Mouse (Mus musculus): ENCODE measurements at regions not wholly inside any gene's neighbourhood (a gene's known extent, or its start where the extent isn't known, plus 50 kb on each side); places are given as distances from the start of the nearest gene placed in this dataset.

DNA sequence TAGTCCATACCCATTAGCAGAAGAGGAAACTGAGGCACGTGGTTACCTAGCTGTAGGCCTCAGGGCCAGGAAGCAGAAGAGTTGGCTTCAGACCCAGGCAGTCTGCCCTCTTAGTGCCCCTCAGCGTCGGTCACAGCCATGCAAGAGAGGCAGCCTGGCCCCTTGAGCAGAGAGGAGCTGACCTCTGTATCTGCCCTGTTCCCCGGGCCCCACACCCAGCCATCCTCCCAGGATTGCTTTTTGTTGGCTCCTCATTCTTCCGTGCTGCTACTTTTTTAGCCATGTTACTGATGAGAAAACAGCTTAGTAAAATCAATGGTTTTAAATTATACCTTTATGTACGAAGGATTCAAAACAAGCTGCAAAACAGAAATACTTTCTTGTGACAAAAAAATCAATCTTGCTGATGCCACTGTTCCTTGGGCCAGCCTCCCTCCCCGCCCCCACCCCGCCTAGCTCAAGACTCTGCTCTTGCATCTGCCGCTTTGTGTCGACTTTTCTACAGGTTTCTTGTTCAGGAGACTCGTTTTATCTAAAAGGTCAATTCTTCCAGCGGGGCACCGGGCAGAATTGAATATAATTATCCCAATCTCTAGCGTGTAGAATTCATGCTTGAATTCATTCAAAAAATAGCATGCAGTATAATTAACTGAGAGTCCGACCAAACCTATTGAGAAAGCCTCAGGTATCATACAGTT is 70.8 kb downstream of the Sall1 start:
- no peak for DNase-seq (ENCODE audit: low read depth, low spot score)

DNA sequence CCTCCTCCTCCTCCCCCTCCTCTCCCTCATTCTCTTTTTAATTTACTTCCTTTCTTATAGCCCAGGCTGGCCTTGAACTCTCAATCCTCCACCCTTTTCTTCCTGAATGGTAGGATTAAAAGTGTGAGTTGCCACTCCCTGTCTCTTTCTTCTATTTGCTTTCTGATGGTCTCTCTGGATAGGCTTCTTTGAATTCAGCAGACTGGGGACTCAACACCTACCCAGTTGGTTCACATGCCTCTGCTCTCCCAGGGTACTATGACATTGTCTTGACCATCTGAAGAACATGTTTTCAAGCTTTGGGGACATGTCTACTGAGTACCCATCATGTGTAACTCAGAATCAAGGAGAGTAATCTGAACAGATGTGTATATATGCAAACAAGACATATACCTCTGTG is 85.1 kb downstream of the Sall1 start:
- DNase-seq (ENCODE audit: low read depth, low spot score): no peak

DNA sequence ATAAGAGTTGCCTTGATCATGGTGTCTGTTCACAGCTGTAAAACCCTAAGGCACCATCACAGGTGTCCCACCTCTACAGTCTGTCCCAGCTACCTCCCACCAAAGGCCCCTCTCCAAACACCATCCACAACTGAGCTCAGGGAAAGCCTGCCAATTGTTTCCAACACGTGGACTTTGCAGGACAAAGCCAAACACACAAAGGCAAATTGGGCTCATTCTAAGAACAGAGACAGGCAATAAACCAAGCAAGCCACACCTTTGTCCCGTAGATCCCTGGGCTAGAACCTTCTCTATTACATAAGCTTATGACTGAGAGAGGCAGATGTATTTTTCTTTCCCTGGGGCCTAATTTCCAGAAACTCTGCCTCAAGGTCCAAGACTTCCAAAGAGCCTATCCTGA is 90.8 kb downstream of the Sall1 start:
- no peak for DNase-seq (ENCODE audit: low read depth, low spot score)

DNA sequence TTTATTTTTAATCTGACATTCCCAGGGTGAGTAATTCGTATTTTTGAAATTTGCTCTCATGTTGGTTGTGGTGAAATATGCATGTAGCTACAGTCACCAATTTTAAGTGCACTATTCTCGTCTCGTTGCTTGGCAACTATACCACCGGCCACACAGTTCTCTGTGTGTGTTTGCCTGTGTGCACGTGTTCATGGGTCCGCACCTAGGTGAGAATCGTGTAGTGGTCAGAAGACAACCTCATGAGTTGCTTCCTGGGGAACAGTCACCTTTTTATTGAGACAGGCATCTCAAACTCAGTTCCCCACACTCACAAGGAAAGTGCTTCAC is 92.2 kb downstream of the Sall1 start:
- no peak for DNase-seq (ENCODE audit: low read depth, low spot score)

DNA sequence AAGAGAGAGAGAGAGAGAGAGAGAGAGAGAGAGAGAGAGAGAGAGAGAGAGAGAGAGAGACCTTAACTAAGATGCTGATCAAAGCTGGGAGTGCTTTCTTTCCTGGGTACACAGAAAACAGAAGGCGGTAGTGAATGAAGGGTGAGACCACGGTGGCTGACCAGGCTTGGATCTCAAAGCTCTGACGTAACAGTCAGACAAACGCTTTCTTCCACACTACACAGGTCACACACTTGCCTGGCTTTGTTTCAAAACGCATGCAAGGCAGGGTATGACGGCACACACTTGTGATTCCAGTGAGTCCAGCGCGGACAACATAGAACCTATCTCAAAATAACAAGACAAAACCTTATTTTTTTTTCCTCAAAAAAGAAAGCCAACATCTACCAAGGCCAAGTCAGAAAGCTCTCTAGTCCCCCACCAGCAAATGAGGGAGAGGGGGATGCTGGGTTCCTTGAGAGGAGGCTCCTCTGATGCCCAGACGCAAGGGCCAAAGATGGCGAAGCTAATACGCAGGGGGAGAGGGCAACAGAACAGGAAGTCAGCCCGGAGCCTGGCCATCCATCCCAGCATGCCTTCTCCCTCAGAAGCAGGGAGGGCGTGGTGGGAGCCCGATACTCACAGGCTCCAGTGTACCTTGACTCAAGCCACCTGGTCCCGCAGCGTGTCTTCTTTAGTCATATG is 92.7 kb downstream of the Sall1 start:
- DNase-seq (ENCODE audit: low read depth, low spot score): no peak

DNA sequence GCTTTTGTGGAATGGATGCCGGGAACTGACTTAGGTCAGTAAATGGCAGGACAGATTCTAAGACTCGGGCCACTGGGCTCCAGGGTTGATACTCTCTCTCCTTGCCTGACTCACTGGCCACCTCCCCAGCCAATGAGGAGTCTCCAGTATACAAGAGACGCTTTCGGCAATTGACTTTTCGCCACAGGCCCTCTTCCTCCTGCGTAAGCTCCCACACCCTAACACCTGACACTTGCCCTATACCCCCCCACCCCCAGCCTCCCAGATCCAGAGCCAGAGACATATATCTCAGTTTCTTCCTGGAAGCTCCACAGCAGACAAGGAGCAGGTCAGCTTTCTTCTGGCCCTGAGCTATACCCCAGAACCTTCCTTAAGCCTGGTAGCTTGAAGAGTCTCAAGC is 94.0 kb downstream of the Sall1 start:
- no peak for DNase-seq (ENCODE audit: low read depth, low spot score)

DNA sequence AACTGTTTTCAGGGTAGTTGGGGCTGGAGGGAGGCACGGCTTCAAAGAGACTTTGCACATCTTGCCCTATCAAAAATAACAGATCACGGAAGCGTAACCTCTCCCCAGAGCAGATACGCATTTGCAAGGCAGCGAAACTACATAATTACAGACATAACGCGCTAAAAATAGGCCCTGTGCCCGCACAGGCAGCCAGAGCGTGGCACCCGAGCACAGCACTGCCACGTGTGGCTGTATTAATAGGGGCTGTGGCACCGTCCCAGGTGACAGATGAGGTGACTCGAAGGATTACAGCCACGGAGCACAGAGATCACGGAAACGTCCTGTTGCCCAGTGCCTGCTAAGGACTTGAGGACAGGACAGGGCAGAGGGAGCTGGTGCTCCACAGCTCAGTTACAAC is 95.0 kb downstream of the Sall1 start:
- DNase-seq (ENCODE audit: low read depth, low spot score): no peak

DNA sequence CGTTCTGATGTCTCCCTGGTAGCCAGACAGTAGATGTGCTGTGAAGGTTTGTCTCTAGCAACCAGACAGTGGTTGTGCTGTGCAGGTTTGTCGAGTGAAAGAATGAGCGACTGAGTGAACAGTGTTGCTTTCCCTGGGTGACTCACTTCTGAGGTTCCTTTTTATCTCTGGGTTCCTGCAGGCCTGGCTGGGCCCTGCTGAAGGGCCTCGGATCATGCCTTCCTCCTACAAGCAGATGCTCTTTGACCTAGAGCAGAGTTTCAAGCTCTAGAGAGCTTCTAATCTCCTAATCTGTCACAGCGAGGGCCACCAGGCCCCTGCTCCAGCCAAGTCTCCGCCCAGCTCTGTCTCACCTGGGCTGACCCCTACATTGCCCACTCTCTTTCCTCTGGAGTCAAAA is 95.6 kb downstream of the Sall1 start:
- no peak for DNase-seq (ENCODE audit: low read depth, low spot score)

DNA sequence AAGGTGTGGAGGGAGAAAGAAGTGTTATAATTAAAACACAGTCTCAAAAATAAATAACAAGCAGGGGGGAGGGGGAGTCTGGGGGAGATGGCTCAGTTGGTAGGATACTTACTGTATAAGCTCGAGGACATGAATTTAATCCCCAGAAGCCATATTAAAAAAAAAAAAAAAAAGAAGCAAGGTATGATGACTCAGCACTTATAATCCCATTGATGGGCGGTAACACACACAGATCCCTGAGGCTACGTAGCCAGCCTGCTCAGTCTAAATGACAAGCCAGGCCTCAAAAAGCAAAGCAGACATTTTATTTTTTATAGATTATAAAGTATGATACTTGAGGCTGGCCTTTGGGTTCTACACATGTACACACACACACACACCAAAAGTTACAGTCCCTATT is 96.6 kb downstream of the Sall1 start:
- DNase-seq (ENCODE audit: low read depth, low spot score): no peak

DNA sequence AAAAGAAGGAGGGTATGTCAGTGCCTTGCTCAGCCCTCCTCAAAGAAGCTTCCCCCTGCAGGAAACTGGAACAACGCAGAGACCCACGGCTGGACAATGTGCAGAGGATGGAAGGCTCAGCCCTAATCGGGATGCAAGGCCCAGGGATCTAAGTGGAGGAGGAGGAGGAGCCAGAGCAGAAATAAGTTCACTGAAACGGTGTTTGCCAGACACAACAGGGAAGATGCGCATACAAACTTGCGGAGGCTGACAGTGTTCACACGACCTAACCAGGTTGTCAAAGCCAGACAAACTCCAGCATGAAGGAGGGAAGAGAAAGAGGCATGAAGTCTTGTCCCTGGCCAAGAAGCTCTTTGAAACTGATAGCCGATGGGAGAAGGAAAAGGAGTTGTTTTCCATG is 98.3 kb downstream of the Sall1 start:
- DNase-seq (ENCODE audit: low read depth, low spot score): no peak

DNA sequence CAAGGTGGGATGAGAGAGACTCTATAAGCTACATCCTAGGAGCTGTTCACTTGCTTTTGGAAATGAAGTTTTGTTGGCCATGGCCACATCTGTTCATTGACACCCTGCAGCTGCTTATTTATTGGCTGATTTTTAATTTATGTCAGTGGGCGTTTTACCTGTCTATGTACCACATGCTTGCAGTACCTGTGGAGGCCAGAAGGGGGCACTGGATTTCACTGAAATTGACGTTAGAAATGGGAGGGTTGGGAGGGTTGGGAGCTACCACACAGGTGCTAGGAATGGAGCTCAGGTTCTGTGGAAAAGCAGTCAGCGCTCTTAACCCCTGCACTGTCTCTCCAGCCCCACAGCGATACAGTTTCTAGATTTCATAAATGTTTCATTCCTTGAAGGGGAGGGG is 99.9 kb downstream of the Sall1 start:
- no peak for DNase-seq (ENCODE audit: low read depth, low spot score)

DNA sequence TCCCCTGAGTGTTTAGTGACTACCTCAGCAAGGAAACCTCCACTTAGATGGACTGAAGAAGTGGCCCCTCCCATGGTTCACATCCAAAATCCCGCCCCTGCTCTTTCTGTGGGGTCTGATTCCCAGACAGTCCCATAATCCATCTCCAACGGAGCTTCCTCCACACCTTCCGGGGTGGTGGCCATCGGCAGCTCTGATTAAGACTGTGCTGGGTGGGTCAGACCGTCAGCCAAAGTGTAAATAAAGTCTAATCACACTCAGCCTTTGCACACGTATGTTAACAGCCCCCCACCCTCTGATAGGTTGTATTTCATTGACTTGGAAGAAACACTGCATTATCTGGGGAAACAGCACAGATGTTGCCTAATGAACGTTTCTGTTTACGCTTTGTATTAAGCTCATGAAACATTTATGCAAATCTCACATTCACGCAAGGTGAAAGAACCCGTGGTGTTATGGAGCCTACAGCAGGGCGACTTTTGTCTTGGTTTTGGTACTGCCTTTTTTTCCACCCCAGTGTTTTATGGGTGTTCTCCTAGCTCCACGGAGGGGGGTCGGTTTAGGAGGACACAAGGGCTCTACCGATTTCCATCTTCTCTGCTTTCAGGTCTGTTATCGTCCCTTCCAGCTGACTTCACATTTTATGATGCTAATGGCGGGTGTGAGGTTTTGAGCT is 104.8 kb downstream of the Sall1 start:
- no peak for DNase-seq (ENCODE audit: low read depth, low spot score)

DNA sequence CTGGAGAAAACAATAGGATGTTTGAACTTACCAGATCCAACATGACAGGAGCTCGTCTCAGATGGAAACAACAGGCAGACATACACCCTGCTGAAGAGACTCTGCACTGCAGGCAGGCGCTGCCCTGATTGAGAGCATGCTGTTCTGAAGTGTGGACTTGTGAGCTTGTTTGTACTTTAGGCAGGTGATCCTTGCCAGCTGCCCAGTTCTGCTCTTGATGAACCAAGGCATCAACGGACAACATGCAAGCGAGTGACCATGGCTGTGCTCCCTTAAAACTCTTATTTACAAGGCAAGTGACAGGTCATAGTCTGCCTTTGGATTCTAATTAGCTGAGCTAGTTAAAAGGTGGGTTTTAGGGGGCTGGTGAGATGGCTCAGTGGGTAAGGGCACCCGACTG is 109.3 kb downstream of the Sall1 start:
- DNase-seq (ENCODE audit: low read depth, low spot score): no peak

DNA sequence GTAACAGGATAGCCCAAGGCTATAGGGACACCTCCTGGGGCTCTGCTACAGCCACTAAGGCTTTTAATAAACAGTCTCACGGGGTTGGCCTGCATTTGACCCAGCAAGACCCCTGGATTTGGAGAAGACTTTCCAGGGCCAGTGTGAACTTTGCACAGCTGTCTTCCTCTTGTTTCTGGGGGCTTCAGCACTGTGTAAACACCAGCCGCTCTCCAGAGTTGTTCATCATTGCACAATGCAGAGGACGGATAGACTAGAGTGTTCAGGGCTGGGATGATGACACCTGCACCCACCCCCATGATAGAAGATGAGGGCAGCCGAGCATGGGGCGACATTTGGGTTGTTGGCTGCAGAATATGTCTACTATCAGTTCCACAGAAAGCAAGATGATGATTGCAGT is 112.9 kb downstream of the Sall1 start:
- DNase-seq (ENCODE audit: low read depth, low spot score): no peak

DNA sequence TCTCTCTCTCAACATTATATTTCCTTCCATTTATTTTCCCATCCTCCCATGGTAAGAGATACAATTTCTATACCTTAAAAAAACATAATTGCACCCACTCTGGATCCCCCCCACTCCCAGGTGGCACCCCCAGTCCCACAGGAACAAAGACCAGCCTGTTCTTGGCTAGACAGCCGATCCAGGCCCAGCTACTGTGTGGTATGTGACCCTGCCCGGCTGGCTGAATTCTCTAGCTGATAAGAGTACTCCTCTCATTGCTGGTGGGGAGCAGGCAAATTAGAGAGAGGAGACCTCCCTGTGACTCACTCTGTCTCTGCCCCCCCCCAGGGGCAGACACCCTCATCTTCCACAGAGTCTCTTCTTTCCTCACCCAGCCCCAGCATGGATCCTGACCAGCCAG is 113.6 kb downstream of the Sall1 start:
- no peak for DNase-seq (ENCODE audit: low read depth, low spot score)

DNA sequence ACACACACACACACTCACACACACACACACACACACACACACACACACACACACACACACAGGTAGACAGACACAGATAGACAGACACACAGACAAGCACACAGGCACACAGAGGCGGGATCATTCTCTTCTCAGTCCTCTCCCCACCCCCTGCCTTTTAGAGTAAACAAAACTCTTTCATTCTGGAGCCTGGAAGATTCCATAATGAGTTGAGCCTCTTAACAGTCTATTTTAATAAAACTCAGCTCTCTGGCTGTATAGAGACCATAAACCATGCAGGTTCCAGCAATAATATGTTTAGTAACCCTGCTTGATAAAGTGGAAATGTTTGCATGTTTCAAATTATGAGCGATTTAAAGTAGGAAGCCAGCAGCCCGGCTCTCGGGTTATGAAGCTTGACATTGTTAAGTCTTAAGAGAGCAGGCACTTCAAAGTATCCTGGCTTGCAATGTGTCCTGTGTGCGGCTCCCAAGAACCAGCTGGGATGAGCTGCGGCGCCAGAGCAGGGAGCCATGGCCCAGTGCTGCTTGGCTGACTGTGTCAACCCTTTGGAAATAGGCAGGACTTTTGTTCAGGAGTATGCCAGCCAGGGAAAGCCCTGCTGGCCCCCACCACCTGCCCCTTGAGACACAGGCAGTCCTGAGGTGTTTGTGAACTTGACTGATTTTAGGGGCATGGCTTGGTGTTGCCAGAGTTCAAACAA is 115.1 kb downstream of the Sall1 start:
- no peak for DNase-seq (ENCODE audit: low read depth, low spot score)

DNA sequence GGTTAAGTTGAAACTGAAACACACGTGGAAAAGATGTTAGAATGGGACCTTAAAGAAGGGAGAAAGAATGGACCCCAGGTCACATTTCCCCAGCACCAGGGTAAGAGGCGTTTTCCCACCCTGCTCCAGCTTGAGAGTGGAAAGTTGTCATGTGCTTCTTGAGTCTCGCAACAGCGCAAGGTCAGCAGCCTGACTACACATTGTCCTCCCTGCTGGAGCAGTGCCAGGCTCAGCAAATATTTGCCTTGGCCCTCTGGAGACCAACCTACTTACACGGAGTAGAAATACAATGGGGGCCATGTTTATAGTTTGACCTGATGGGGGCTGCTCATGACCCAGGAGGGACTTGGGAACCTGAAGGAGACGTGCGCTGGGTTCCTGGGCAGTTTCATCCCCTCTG is 121.1 kb downstream of the Sall1 start:
- DNase-seq (ENCODE audit: low read depth, low spot score): no peak

DNA sequence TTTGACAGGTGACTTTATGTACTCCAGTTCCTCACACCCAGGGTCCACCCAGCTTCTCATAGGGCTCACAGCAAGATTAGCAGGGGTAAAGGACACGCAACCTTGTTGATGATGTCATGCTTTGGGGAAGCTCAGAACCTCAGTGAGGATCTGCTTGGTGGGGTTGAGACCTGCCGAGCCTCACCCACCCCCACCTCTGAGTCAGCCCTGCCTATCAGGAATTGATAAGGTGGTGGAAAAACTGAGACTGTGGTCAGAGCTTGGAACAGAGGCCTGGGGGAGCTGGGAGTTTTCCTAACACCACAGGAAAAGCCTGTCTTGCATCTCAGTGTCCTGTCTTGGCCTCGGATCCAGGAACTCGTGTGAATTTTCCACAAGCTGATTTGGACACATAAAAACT is 122.0 kb downstream of the Sall1 start:
- DNase-seq (ENCODE audit: low read depth, low spot score): no peak

DNA sequence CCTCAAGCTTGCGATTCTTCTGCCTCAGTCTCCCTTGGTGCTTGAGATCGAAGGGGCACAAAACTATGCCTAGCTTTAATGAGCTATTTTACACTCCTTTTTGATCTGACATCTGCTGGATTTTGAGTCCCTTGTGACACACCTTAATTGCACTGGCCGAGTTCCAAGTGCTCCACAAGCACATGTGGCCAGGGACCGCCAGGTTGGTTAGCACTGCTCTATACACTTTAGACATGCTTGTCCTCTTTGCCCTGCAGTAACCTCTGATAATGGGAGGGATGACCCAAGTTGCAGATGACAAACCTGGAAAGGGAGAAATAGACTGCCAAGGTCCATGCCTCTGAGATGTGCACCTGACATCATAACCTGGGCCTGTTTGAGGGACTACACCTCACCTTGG is 124.7 kb downstream of the Sall1 start:
- no peak for DNase-seq (ENCODE audit: low read depth, low spot score)

DNA sequence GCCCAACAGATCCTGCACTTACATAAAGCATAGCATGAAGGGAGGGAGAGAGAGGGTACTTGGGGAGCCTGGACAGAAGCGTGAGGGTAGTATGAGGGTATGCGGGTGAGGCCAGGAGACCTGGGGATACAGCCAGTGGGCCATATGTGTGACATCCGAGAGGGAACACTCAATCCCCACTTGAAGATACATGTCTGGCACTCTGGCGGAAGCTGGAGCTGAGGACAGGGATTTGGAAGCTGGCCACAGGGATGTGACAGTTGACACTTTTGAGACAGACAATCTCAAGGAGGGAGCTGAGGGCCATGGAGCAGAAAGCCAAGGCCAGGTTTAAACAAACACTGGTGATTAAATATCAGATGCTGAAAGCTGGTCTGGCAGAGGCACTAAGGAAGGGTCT is 127.9 kb downstream of the Sall1 start:
- no peak for DNase-seq (ENCODE audit: low read depth, low spot score)

DNA sequence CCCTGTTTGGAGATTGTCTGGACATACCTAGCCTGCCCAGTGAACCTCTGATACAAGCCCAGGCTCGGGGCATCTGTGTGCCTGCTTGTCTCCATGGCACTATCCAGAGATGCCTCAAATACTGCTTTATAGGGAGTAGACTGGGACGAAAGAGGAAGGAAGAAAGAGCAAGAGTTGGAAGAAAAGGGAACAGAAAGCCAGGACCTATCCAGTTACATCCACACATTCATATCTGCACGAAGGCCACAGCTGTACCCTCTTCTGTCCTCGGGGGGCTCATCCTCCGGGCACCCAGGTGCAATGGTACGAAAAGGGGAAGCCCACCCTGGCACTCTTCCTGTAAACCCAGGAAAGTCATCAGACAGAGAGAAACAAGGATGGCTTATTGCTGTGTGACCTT is 129.3 kb downstream of the Sall1 start:
- no peak for DNase-seq (ENCODE audit: low read depth, low spot score)

DNA sequence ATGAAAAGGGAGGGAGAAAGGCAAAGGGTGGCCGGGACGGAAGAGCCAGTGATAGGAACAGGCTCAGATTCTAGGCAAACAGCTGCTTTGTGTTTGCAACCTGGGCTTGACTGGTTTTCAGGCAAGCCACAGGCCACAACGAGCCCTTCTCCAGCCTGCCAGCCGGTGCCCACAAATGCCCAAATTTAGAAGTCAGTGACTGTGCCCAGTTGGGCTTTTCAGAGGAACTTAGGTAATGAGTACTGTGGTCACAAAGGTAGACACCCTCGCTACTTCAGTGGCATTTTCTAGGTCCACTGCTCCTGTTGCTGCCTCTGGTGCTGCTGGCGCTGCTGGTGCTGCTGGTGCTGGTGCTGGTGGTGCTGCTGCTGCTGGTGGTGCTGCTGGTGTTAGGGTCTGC is 129.8 kb downstream of the Sall1 start:
- DNase-seq (ENCODE audit: low read depth, low spot score): no peak

DNA sequence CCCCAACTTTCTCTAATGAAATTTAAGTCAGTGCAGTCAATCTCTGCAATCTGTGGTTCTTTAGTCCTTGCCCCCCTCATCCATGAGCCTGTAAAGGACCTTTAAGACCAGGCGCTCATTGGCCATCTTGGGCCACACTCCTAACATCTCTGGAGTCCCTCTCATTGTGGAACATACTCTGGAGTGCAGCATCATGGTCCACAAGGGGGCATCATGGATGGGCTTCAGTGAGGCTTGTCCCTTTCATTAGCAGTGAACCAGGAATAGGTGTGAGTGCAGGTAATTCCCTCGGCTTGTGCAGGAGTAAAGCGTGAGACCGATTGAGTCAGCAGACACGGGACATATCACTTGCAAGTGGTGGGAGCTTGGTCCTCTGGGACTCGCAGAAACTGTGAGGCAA is 137.7 kb downstream of the Sall1 start:
- DNase-seq (ENCODE audit: low read depth, low spot score): no peak
